In the genomic region with DNA sequence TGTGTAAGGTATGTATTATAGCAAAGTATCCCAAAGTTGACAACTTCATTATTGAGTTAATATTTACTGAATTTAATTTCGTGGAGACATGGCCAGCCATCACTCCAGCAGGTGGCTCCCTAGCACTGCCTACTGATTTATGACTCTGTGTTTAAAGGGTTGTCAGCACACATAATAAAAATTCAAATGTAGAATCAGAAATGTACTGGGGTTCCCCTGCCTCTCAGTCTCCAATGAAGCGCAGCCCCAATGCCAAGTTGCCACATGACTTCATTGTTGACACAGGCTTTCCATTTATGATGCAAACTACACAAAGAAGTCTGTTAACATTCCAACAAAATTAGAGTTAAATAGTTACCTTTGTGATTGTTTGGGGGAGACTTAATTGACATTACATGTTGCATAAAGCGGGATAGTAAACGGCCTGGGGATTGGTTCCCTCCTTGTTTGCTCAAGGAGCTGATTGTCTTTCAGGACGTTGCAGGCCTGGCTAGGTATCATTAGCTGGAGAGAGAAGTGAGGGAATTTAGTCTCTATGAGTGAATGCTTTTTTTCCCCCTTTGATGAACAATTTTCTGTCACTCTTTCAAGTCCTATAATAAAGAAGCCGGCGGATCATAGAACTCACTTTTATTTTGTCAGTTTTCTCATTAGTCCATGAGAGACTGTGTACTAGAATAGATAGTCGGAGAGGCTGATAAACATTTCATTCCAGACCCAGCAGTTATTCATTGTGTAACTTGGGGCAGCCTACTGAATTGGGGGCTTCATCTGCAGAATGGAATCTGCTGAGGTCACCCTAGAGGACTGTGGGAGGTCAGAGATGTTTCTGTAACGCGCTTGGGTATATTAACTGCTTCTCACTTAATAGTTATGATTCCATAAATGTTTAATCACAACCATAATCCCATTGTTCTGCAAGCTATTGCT, we compare ENCODE assay signal across 9 mouse cellular contexts.
A peak's percentile ranks its signal among the peaks of the same experiment; 100 is the strongest.
DNase-seq lines count a peak whose midpoint lies in the region; ATAC-seq lines count a peak whose summit lies in the region.
"Had no signal": no experiment of that assay in that cellular context is flagged by ENCODE, and none has a peak within 500 bp of the region (broad histone marks: within the 10 kb centered on the region; RNA-seq: fewer than 3 reads in every experiment).

No protein-coding gene starts in this region.

- H3K36me3 ChIP-seq in embryonic facial prominence, embryonic 14.5 days (ENCODE audit: control insufficient read depth, insufficient read depth, low read length) = no peaks in the 10 kb centered on the region
- no peaks in the 10 kb centered on the region for H3K36me3 ChIP-seq in heart, embryonic 12.5 days
- H3K36me3 ChIP-seq: G1E had no signal

- no peaks in the 10 kb centered on the region; the same call in 1 of the 2 replicates for H3K4me1 ChIP-seq in embryonic facial prominence, embryonic 14.5 days (ENCODE audit: control insufficient read depth, insufficient read depth, low read length)
- H3K4me1 ChIP-seq in heart, embryonic 12.5 days (replicated peaks) = no peaks in the 10 kb centered on the region

- DNase-seq in heart, postnatal 4 days = peak; percentile 26
- no peak for DNase-seq in heart, adult 18-20 months
- DNase-seq in NIH3T3 (ENCODE audit: low read depth) = peak; percentile 78
- peak; percentile 65 for DNase-seq in embryonic facial prominence, embryonic 14.5 days (ENCODE audit: low spot score)
- peak; percentile 60 for DNase-seq in layer of hippocampus, adult 11-12 months (ENCODE audit: low spot score)
- peak; percentile 70 for DNase-seq in retina, embryonic 14.5 days (ENCODE audit: low spot score)

- H3K9ac ChIP-seq in embryonic facial prominence, embryonic 14.5 days (ENCODE audit: low read depth, low read length) = no peak overlapping the region
- no peak overlapping the region for H3K9ac ChIP-seq in heart, embryonic 12.5 days

- WGBS in embryonic facial prominence, embryonic 14.5 days = 45% methylated on average over 10 of the region's 10 CpGs
- 66% methylated on average over 10 of the region's 10 CpGs for WGBS in heart, embryonic 12.5 days

- H3K4me3 ChIP-seq in embryonic facial prominence, embryonic 14.5 days (ENCODE audit: low read depth, low read length) = no peak overlapping the region
- H3K4me3 ChIP-seq in heart, embryonic 12.5 days = no peak overlapping the region

- H3K27ac ChIP-seq in embryonic facial prominence, embryonic 14.5 days (replicated peaks; ENCODE audit: low read depth, low read length) = no peak overlapping the region
- no peak overlapping the region for H3K27ac ChIP-seq in heart, embryonic 12.5 days (ENCODE audit: poor library complexity, severe bottlenecking)

- peak; percentile 47; the same call in 1 of the 2 replicates for ATAC-seq in embryonic facial prominence, embryonic 14.5 days (ENCODE audit: low read depth)
- no peak for ATAC-seq in heart, embryonic 12.5 days (ENCODE audit: insufficient number of reproducible peaks, low FRiP score)
- no peak for ATAC-seq in erythroid progenitor cell, adult 5-6 weeks (replicated peaks; ENCODE audit: low FRiP score, poor library complexity, severe bottlenecking)

- H3K4me2 ChIP-seq in embryonic facial prominence, embryonic 14.5 days (ENCODE audit: low read depth, low read length) = no peak overlapping the region
- H3K4me2 ChIP-seq in heart, embryonic 12.5 days = no peak overlapping the region

- no peaks in the 10 kb centered on the region for H3K9me3 ChIP-seq in embryonic facial prominence, embryonic 14.5 days (ENCODE audit: control insufficient read depth, low read length)
- no peaks in the 10 kb centered on the region for H3K9me3 ChIP-seq in heart, embryonic 12.5 days (replicated peaks)

- no peaks in the 10 kb centered on the region for H3K27me3 ChIP-seq in embryonic facial prominence, embryonic 14.5 days (replicated peaks; ENCODE audit: control insufficient read depth, insufficient read depth, low read length)
- no peaks in the 10 kb centered on the region for H3K27me3 ChIP-seq in heart, embryonic 12.5 days (replicated peaks)

Comparison
In these comparisons a context has a peak if more than half of its experiments do, and no peak if none do; other contexts are left out.
1. DNase-seq: peak in heart, postnatal 4 days (single experiment), NIH3T3 (single experiment), embryonic facial prominence, embryonic 14.5 days (single experiment), layer of hippocampus, adult 11-12 months (single experiment) and retina, embryonic 14.5 days (single experiment); none in heart, adult 18-20 months (0 of 2).